Mouse (Mus musculus) layer of hippocampus, adult 8-10 months (tissue): Measurements from ENCODE around the gene Sucla2. TPM values are rescaled to one million over a fixed set of nuclear protein-coding genes. Genes with fewer than 3 reads are reported as not detected.
"Not testable (repeated sequence)": the region's sequence is repeated elsewhere in the genome, so short reads cannot be mapped to it uniquely, and the experiment has no call there.

ENCODE experiments used
- DNase-seq, 2 experiments: peaks; one replicate each; pipeline ENCODE4 v3.0.0; 2022; ENCODE audit warnings: low spot score in 2 of 2
- total RNA-seq, 4 experiments: library from RNA; stranded (reverse); gene quantifications; 2 replicates each; pipeline ENCODE4 v1.2.4; 2022

The Sucla2 gene
- total RNA-seq, 4 experiments from 2014 or later: 143 to 164 (median 157) TPM

DNA sequence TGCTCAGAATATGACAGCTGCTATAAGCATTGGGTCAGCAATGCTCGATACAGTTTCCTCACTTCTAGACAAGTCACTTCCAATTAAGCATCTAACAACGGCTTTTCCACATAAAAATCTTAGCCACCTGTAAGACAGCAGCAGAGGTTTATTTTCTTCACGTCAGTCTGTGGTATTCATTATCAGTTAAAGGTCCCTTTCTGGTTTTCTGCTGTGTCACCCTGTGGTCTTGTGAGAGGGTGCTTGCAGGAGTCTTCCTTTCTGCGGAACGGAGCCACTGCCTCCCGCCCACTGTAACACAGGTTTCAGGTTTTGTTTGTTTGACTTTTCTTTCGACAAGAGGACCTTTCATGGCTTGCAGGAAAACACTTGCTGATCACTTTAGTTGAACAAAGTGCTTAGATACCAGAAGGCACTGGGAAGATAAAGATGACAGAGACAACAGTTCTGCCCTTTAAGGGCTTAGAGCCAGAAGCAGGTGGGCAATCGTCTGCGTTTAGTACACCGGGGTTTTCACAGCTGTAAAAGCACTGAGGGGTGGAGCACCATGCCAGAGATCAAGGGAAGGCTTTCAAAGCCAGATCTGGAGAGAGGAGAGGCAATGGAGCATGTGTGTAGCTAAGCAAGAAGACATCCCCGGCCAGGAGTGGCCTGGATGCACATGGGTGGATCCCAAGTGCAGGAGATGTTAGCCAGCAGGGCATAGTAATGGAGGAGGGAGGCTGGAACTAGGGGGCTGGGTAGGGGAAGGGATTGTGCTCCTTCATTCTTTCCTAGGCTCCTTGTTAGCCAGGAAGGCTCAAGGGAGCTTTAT is 83.8 kb downstream of the Sucla2 start:
- no peak for DNase-seq

DNA sequence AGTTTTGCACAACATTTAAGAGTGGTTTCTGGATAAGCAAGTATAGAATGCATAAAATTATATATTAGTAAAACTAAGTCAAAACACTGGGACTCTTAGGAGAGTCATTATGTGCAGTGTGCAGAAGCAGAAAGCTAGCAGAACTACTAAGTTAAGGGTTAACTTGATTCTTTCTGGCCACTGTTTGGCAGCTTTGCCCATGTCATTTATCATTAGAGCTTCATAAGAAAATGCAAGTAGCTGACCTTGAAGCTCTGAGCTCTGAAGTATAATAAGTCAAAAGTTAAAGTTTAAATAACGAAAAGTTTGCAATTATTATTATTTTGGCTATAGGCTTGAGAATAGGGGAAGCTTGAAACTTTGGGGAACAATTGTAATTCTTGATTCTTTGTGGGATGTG is 89.8 kb downstream of the Sucla2 start:
- not testable (repeated sequence) for DNase-seq

DNA sequence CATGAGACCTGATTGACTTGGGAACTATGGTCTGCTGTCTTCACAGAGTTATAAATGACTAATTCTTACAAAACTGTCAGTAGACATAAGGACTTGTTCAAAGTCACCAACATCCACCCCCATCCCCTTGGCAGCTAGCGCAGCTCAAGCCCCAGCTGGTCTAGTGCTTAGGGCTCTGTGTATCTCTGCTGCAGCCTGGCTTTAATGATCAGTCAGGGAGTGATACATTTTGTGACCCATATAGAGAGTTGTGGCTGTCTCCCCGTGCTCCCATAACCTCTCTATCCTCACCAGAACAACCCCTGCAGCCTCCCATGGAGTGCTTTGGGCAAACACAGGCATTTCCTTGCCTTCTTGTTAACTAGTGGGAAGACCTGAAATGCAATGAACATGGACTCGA is 95.8 kb downstream of the Sucla2 start:
- DNase-seq: peak; percentile 44 to 49

DNA sequence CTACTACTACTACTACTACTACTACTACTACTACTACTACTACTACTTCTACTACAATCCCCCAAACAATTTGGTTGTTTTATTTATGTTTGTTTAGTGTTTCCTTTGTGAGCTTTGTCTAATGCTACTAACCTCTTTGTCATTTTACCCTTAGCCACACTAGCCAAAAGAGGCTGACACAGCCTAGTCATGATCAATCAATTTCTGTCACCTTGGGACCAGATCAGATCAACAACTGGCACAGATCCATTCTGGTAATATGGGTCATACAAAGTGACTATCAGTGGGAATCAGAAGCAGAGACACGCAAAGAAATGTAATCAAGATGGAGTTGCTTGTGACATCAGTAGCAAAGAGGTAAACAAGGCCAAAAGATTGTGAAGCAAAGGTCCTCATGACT is 97.9 kb downstream of the Sucla2 start:
- DNase-seq: no peak

DNA sequence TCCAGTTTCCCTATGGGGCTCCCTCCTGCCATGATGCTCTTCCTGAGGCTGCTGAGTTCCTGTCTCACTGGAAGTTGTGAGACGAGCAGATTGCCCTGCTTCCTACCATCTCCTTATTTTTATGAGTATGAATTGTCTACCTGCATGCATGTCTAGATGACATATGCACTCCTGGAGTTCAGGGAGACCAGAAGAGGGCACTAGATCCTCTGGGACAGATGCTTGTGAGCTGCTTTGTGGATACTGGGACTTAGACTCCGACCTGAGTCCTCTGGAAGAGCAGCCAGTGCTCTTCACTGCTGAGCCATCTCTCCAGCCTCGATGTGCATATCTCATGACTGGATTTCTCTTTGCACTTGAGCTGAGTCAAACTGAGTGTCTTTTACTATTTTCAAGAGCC is 100.3 kb downstream of the Sucla2 start:
- DNase-seq: no peak

DNA sequence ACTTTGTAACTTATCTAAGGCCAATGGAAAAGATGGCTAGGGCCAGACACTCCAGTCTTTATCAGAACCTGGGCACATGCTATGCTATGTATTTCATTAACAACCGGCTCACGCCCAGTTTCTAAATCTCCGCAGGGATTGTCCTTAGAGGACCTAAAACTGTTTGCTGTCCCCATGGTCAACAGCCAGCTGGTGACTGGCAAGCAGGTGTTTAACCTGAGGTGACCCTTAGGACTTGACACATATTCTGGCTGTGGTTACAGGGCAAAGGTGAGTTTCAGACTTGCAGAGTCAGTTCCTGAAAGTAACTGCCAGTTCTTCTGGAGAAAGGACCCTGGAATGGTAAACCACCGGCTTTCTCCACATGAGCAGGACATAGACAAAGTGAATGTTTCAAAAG is 106.4 kb downstream of the Sucla2 start:
- DNase-seq: no peak

DNA sequence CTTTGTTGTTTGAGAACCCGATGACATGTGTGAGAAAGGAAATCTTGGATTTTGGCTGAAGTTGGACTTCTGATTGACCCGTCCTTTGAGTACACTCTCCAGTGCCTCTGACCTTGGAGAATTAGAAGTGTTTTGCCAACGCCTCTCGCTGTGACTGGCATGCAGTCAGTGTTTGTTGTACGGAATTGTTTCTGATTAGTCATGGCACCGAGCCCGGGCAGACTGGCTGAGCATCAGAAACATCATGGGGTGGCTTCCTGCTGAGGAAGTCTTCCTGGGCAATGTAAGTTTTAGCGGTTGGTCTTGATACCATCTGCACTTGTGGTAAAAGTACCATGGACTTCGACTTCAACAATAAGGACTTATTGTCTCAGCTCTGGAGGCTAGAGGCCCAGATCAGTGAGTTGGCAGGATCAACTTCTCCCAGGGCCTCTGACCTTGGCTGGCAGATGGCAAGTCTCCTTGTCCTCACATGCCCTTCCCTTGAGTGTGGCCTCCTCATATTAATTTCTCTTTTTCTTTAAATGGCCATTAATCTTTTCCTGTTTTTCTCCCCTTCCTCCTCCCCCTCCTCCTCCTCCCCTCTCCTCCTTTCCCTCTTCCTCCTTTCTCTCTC is 107.6 kb downstream of the Sucla2 start:
- DNase-seq: peak; percentile 38 to 61

DNA sequence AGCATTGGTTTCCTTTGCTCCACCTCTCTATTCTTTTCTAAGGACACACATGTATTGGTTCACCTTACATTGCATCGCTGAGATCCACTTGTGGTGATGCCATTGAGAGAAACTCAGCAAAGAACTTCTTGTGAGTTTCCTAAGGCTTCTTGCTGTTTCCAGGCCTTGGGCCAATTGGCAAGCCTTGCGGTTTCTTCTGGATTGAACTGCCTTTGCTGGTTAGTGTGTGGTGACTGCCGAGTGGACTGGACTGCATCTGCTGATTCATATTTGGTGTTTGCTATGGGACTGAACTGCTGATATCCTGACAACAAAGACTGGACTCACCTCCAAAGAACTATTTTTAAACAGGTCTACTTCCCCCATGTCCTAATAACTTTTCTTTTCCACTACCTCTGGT is 109.2 kb downstream of the Sucla2 start:
- DNase-seq: no peak

DNA sequence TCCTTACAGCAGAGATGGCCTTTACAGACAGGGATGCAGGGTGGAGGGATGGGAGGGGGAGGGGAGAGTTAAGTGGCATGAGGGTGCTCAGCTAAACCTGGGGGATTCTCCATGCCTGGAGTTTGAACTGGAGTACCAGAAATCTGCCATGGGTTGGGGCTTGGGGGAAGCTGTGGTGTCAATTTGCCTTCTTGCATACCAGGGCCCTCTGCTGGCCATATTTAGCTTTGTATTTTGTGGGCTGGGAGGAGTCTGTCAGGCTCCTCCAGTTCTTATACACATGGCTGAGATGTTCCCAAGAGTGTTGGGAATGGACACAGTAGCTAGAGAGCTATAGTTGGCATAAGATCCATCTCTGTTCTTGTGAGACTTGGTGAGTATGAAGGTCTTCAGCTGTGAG is 112.3 kb downstream of the Sucla2 start:
- DNase-seq: no peak

Other genes with a start within 250 kb of the Sucla2 start
- 10 to 100 TPM; 36.3 to 46.1 (median 39.2) TPM for gene Rb1, start 199.5 kb upstream of the Sucla2 start, total RNA-seq
- 1,000 to 10,000 TPM in 2 of 4 experiments, 100 to 1,000 TPM in 2; 897 to 1,139 (median 988) TPM for gene Itm2b, start 140.0 kb upstream of the Sucla2 start, total RNA-seq
- gene Med4, start 15.3 kb upstream of the Sucla2 start, total RNA-seq: 10 to 100 TPM; 29.6 to 31.9 (median 30.7) TPM
- gene Nudt15, start 22.9 kb downstream of the Sucla2 start, total RNA-seq: 1 to 10 TPM; 5.2 to 7.3 (median 6.5) TPM
- gene Gm21750, start 135.9 kb downstream of the Sucla2 start, total RNA-seq: not detected